Mouse (Mus musculus) right cerebral cortex, adult 18-20 months (tissue): Measurements from ENCODE around the gene Gatad2b.
"Not testable (repeated sequence)": the region's sequence is repeated elsewhere in the genome, so short reads cannot be mapped to it uniquely, and the experiment has no call there.

Experiments used
- DNase-seq: peaks from one replicate; pipeline ENCODE4 v3.0.0; 2022; ENCODE audit warnings: mixed read lengths

The Gatad2b gene

DNA sequence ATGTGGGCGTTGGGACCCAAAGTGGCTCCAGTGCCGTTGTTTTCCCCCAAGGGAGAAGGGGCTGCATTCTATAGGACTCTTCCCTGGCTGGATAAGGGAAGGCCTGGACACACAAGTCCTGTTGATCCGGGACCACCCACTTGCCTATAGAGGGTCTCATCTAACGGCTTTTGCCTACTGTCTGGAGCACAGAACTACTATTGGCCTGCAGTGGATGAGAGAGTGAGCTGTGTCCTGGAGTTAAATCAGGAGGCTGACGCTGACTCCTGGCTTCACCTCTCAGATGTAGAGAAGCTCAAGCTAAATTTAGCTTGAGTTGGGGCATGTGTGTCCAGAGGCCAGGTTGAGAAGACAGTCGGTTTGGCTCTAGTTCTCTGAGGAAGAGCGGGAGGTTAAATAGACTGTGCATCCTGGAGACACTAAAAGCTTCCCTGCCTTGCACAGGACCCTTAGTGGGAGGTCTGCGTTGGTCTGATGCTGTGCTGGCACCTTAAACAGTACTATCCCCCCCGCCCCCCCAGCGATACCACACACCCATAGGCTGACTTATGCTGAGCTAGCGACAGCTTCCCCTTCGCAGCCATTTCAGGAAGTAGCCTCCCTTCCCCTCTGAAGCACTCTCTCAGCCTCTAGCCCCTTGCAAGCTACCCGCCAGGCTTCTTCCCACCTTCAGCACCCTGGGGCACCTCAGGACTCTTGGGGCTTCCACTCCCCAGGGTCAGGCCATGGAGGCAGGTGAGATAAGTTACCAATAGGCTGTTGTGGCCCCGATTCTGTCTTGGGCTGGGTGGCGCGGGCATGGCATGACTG lies 26.8 kb upstream of the Gatad2b start:
- no peak for DNase-seq

DNA sequence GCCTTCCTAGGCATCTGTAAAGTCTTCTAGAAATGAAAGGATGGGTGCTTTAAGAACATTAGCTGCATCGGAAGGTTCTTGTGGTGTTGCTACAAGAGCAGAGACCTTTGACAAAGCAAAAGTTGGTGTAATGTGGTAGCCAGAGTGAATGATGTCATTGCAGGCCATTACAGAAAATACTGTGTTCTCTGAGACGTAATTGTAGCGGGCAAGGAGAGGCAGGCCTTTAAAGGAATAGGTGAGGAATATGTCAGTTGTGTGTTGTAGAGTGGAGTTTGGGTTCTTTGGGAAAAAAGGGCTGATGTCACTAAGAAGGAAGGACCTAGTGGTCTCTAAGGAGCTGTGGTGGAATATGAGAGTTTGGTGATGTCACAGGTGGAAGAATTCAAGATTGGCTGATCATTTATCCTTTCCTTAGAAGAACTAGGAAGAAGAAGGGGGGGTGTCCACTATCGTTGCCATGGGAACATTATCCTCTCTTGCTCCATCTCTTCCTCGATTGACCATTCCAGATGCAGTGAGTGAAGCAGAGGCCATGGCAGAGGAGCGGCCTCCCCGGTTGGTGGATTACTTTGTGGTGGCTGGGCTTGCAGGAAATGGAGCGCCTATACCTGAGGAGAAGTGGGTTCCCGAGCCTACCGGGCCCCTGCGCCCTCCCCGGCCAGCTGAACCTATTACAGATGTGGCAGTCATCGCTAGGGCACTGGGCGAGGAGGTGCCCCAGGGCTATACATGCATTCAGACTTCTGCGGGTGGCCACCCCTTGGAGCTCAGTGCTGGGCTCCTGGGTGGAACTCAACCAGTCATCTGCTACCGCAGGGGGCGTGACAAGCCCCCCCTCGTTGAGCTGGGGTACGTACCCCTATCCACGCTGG lies 25.8 kb upstream of the Gatad2b start:
- no peak for DNase-seq

DNA sequence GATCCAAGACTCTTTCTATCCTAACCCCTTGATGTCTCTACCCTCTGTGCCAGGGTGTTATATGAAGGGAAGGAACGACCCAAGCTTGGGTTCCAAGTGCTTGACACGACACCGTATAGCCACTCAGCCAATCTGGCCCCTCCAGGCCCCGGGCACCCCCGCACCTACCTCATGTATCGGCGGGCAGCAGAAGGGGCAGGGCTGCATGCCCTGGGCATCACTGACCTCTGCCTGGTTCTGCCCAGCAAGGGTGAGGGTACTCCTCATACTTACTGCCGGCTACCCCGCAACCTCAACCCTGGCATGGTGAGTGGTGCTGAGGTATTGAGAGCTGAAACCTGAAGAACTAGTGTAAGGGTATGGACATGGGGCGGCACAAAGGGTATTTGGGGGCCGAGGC lies 24.8 kb upstream of the Gatad2b start:
- DNase-seq: no peak

DNA sequence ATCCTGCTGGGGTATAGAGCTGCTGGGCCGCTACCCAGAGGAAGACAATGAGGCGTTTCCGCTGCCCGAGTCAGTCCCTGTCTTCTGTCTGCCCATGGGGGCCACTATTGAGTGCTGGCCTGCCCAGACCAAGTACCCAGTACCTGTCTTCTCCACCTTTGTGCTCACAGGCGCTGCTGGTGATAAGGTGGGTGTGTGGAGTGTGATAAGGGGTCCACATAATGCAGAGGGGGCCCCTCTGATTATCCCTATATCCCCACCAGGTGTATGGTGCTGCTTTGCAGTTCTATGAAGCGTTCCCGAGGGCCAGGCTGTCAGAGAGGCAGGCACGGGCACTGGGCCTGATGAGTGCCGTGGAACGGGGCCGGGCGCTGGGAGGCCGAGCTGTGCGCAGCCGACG lies 24.0 kb upstream of the Gatad2b start:
- DNase-seq: no peak

DNA sequence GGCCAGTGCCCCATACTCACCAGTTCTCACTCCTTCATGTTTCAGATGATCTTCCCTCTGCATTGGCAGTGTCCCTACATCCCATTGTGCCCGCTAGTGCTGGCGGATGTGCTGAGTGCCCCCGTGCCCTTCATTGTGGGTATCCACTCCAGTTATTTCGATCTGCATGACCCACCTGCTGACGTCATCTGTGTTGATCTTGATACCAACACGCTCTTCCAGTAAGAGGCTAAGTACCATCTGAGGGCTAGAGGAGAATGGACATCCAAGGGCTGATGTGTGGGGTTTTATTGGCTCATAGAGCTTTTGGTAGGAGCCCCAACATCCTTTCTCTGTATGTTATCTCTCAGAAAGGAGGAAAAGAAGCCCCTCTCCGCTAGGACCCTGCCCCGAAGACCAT lies 22.2 kb upstream of the Gatad2b start:
- DNase-seq: no peak

DNA sequence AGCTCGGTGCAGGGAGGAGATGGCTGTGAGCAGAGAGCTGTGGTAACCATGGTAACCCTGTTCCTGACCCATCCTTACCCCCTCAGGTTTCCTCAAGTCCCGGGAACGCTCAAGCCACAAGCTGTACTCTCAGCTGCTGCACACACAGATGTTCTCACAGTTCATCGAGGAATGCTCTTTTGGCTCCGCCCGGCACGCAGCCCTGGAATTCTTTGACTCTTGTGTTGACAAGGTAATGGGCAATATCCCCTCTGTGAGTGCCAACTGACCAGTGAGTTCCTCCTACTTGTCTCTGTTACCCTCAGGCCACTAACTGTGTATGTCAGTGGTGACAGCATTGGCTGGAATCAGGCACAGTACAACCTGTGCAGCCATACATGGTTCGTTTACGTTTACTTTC lies 20.8 kb upstream of the Gatad2b start:
- DNase-seq: no peak

DNA sequence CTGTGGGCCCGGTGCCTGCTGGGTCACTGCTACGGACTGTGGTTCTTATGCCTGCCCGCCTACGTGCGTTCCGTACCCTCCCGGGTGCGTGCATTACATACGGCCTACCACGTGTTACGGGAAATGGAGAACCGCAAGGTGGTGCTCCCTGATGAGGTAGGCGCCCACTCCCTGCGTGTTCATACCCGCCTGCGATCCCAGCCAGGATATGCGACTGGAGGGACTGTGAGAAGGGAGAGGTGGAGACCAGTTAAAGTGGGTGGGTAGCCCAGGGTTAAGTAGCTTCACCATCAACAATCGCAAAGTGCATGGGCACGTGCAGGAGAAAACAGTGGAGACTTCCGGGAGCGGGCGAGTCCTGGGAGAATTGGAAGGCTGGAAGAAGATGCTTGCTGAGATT lies 19.1 kb upstream of the Gatad2b start:
- no peak for DNase-seq

DNA sequence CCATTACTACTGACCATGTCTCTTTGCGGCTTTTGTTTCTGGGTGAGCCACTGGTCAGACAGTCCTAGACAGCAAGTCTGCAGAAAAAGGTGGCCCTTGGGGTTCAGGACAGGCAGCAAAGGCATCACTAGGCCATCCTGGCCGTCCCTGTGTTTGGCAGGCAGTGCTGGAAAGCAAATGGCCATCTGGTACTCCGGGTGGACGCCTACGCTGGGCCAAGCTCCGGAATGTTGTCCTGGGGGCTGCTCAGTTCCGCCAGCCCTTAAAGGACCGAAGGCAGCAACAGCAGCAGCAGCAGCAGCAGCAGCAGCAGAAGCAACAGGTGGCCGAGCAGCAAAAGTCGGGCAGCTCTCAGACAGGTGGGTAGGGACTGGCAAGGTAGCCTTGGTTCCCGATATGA lies 17.7 kb upstream of the Gatad2b start:
- DNase-seq: no peak

DNA sequence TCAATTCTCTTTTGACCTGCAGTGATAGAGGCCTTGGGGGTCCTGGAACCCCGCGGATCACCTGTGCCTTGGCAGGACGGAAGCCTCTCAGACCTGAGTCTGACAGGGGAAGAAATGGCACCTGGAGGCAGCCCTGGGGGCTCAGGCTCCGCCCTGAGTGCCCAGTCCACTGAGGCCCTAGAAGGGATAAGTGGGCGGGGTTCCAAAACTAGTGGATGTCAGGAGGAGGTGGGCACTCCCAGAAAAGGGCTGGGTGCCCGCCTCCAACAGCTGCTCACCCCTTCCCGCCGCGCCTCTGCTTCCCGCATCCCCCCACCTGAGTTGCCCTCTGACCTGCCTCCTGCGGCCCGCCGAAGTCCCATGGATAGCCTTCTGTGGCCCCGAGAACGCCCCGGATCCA lies 16.1 kb upstream of the Gatad2b start:
- DNase-seq: no peak

DNA sequence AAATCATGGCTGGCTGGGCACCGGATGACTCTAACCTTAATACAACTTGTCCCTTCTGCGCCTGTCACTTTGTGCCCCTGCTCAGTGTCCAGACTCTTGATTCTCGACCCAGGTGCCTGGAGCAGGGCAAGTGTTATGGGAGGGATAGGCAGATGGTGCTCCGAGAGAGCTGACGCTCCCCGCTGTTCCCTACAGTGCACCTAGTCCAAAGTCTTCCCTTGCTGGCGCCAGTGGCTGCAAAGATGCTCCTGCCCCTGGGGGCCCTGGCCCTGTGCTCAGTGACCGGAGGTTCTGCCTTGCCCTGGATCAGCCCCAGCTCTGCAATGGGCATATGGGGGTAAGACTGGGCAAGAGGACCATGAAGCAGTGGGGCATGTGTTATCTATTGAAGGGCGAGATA lies 15.2 kb upstream of the Gatad2b start:
- no peak for DNase-seq

DNA sequence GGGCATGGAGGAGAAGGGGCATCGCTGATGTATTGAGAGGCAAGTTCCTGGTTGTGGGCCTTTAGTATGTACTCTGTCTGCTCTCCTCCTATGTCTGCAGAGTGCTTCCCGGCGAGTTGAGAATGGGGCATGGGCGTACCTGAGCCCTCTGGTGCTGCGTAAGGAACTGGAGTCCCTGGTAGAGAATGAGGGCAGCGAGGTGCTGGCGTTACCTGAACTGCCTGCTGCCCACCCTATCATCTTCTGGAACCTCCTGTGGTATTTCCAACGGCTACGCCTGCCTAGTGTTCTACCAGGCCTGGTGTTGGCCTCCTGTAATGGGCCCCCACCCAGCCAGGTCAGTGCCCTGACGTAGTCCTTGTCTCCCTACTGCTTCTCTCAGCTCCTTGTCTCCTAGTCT lies 14.8 kb upstream of the Gatad2b start:
- no peak for DNase-seq

DNA sequence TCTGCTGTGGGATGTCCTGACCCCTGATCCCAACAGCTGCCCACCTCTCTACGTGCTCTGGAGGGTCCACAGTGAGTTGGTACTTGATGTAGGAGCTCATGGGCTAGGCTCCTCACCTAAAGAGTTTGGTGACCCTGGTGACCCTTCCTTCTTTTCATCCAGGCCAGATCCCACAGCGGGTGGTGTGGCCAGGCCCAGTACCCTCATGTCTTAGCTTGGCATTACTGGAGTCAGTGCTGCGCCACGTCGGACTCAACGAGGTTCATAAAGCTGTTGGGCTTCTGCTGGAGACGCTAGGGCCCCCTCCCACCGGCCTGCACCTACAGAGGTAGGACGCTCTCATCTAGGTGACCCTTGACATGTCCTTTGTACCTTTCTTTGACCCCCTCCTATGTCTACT lies 13.8 kb upstream of the Gatad2b start:
- no peak for DNase-seq

DNA sequence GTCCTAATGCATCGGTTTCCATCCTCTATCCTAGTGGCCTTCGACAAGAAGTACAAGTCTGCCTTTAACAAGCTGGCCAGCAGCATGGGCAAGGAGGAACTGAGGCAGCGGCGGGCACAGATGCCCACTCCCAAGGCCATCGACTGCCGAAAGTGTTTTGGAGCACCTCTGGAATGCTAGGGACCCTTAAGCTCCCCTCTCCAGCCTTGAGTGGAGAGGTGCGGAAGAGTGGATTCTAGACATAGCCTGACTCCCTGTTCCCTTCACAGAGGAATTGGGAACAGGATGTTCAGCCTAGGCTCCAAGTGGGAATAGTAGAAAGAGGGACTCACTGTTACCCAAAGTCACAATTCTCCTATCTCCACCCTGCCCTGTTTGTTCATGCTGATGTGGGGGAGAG lies 13.2 kb upstream of the Gatad2b start:
- no peak for DNase-seq

DNA sequence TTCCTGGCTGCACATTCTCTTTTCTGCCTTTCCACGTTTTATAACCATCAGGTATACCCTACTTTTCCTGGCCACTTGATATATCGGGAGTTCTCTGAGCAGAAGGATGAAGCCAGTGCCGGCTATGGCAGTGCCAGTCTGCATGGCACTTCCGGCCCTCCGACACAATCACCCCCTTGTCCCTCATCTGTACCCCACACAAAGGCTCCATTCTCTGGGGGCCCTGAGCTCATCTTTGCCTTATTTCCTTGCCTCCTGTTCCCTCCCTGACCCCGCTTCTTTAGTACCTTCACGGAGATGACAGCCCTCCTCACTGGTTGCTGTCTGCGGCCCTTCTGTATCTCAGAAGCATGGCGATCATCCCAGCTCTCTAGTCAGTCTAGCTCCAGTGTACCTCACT lies 12.3 kb upstream of the Gatad2b start:
- peak; percentile 37 for DNase-seq

DNA sequence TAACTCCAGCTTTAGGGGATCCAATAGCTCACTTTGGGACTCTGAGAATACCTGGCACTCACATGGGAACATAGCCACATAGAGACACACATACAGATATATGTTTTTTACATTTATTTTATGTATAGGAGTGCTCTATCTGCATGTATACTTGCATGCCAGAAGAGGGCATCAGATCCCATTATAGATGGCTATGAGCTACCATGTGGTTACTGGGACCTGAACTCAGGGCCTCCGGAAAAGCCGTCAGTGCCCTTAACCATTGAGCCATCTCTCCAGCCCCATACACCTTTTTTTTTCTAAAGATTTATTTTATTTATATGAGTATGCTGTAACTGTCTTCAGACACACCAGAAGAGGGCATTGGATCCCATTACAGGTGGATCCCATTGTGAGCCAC lies 8.8 kb upstream of the Gatad2b start:
- DNase-seq: no peak

DNA sequence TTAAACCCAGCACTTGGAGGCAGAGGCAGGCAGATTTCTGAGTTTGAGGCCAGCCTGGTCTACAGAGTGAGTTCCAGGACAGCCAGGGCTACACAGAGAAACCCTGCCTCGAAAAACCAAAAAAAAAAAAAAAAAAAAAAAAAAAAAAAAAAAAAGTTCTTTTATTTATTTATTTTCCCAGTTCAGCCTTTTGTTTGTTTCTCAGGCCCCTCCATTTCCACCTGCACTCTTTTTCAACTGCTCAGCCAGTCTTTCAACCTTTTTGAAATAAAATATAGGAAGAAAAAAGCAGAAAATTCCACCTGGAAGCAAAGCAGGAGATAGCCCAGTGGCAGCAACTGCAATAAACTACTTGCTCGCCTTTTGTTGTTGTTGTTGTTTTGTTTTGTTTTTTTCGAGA lies 3.6 kb upstream of the Gatad2b start:
- not testable (repeated sequence) for DNase-seq

DNA sequence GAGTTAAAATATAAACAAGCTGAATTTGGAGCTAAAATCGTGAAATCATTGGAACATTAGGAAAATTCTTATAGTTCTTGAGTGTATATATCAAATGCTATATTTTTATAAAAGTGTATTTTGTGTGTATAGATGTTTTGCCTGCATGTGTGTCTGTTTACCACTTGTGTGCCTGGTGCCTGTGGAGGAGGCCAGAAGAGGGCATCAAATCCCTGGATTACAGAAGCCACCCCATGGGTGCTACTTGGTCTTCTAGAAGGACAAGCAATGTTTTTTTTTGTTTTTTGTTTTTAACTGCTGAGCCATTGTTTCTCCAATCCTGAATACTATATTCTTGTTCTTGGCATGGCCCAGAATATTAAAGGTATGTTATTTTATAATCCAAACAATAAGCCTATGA lies 2.4 kb upstream of the Gatad2b start:
- no peak for DNase-seq

DNA sequence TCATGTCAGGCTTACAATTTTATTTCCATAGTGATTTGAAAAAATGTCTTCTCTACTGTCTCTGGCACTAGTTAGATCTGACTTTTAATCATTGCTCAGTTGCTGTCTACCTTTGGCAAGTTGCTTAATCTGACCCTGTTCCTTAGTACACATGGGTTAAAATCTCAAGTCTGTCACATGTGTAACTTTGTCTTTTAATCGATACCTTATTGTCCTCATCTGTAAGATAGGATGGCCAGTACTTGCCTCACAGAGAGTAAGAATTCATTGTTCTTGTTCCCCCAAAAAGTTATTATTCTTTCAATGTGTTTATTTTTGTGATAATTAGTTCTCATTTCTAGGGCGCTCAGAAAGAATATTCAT lies 1.0 kb upstream of the Gatad2b start:
- DNase-seq: no peak

DNA sequence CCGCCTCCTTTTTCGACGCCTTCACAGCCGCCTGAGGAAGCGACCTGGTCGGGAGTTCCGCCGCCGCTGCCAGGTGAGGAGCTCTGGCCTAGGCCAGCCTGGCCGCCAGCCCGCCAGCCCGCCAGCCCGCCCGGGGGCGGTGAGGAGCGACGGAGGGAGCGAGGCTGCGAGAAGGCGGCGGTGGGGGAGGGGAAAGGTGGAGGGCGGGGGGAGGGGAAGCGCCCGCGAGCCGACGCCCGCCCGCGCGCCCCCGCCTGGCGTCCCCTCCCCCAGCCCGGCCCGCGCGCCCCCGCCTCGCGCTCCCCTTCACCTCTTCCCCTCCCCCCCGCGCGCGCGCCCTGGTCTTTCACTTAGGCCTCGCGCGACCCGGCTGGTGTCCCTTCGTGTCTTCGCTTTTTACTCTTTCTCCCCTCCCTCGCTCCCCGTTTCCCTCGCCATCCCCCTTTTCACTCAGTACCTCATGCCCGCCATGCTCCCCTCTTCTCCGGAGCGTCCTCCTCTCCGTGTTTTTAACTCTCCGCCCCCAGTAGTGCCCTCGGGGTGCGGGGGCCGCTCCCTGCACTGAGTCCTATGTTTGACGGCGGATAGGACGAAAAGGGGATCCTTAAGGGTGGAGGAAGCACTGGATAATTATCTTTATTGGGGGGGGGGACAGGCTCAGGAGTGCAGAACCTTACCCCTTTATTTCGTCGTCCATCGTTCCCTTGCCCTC lies 530 bp downstream of the Gatad2b start:
- peak; percentile 18 for DNase-seq

DNA sequence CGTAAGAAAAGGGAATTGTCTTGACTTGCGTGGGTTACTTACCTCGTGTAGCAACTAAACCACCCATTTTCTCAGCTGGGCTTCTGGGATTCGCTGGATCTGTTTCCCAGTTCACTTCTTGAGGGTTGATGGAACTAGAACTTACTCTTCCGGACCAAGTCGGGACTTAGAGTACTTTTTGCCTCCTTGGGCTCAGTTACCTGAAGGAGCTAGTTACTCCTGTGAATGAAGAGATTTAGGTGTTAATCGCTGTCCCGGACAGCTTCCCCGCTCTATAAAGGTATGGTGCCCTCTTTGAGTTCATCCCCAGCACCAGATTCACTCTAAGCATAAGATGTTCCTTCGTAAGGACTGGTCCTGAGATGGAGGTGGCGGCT lies 1.1 kb downstream of the Gatad2b start:
- no peak for DNase-seq

DNA sequence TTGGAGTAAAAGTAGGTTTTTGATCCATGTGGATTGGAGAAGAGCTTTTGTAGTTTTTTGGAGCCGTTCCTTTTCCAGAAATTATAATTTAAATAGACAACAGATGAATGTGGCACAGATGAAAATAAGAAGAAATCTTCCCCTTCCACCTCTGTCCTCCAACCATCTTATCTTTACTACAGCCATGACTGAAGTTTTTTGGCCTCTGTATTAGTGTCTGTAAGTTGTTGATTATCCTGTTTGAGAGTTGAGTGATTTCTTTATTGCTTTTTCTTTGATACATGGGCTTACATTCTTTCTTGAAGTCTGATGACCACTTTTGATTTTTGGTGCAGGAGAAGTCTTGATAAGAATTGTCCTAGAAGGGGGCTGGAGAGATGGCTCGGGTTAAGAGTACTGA lies 1.7 kb downstream of the Gatad2b start:
- DNase-seq: no peak

DNA sequence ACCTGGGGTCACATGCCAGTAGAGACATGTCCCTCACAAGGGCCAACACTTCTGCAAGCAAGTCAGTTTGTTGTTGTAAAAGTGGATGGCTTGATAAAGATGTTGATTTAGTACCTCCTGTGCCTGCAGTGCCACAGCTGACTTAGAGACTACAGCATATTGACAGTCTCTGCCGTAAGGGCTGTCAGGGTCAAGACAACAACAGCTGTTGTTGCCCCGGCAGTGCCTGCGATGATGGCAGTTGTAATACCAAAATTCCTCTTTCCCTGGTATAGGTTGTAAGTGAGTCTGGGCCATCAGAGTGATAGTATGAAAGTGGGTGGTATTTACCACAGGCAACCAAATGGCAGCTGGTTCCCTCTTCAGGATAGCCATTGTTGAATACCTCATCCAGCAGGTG lies 12.8 kb downstream of the Gatad2b start:
- no peak for DNase-seq

DNA sequence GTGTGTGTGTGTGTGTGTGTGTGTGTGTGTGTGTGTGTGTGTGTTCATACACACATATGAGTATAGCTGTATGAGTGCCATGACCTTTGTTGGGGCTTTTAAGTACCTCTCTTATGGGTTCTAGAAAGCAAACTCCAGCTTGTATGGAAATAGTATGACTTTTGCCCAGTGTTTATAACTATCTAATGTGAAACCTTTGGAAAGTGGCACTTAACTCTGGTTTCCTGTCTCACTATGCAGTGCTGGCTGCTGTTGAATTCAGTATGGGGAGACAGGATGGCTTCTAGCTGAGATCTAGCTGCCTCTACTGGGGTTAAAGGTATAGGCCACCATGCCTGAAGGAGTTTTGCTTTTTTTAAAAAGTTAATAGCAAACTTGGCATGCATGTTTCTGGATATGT lies 16.6 kb downstream of the Gatad2b start:
- no peak for DNase-seq

DNA sequence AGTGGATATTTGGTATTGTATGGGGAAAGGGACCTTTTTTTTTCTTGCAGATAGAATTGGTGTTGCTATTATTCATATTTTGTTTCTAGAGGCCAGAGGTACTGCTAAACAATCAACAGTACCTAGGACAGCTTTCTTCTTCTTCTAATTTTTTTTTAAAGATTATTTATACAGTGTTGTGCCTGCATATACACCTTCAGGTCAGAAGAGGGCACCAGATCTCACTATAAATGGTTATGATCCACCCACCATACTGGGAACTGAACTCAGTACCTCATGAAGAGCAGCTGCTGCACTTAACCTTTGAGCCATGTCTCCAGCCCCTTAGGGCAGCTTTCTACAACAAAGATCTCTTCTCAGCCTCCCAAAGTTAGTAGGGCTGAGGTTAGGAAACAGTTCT lies 20.4 kb downstream of the Gatad2b start:
- no peak for DNase-seq
